Mouse (Mus musculus): ENCODE measurements at regions not wholly inside any gene's neighbourhood (a gene's known extent, or its start where the extent isn't known, plus 50 kb on each side); places are given as distances from the start of the nearest gene placed in this dataset.

GRCm38 (mm10) chr3:117520461-117520860 lies 54.2 kb upstream of the Plppr5 start:
- DNase-seq (ENCODE audit: low spot score) = no peak

GRCm38 (mm10) chr3:117508090-117508489 lies 66.5 kb upstream of the Plppr5 start:
- DNase-seq (ENCODE audit: low spot score) = no peak

GRCm38 (mm10) chr3:117506151-117506723 lies 68.4 kb upstream of the Plppr5 start:
- DNase-seq (ENCODE audit: low spot score) = no peak

- no peak for DNase-seq (ENCODE audit: low spot score)
These were observed 73.5 kb upstream of the Plppr5 start for GRCm38 (mm10) chr3:117501107-117501506.

DNA sequence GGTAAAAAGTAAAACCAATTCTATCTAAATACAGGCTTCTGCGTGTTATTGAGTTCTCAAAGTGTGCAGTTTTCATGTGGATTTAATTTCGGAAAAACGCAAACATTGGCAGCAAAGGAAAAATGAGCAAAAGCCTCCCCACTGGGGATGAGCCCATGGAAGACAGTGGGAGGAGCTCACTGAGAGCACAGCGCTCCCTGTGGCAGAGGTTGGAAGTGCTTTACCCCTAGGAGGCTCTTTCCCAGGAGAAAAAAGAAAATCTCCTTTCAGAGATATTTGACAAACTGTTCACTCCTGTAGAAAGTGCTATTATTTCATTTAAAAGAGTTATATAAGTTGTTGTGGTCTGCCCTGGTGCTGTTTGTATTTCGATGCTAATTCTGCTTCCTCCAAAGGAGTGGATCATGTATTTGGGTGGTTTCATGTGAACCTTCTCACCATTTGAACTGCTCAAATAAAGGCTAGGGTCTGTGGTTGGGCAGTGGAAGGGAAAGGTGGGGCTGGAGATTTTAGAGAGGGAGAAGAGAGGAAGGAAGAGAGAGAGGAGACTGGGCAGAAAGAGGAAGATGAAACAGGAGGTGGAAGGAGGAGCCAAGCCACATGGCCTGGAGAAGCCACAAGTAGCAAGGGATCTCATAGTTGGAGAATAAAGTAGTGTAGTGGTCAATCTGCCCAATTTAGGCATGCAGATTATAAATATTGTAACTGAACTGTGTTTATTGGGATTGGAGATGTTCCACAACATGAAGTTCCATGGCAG lies 76.3 kb upstream of the Plppr5 start:
- DNase-seq (ENCODE audit: low spot score) = no peak

- no peak for DNase-seq (ENCODE audit: low spot score)
These were observed 80.5 kb upstream of the Plppr5 start for GRCm38 (mm10) chr3:117494118-117494517.

DNA sequence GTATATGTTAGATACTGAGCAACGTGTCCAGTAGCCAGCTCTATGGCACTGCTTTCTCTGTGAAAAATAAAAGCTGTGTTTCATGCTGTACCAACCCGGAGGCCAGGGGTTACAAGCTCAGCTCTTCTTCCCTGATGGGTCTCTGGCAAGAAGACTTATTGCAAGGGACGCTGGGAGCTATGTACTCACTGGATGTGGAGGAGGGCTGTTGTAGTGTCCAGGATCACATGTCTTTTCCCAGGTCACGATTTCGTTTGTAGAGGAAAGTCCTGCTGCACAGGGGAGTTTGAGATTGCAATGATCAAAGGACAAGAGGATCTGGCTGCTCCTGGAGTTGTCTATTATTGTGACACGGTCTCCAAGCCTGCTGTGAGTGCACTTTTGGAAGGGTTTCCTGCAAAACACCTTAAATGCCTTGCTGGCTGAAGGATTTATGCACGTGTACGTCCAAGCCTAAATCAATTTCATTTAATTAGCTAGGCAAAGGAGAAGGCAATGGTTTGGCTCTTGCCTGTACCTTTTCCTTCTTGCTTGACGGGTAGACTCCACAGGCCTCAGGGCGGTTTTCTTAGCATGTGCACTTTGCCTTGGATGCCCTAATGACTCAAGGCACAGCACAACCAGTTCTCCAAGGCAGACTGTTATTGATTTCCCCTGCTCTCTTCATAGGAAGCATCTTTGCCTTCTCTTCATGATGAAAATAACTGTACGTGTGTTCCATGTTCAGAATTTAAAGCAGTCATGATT lies 87.2 kb upstream of the Plppr5 start:
- no peak for DNase-seq (ENCODE audit: low spot score)

DNA sequence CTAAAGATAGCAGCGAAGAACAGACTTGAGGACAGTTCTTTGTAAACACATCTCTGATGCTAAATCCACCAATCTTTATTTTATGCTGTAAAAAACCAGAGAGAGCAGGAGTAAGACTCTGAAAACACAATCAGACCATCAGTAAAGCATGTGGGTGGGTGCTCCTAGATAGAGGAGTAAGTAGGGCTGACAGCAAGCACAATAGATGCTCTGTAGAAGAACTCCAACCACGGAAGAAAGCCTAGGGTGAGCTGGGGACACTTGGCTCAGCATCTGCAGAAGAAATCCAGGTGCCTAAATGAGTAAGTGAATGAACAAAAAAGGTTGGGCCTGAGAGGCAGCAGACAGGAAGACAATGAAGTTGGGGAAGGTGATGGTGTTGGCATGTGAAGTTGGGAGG lies 88.3 kb upstream of the Plppr5 start:
- DNase-seq (ENCODE audit: low spot score) = no peak

DNA sequence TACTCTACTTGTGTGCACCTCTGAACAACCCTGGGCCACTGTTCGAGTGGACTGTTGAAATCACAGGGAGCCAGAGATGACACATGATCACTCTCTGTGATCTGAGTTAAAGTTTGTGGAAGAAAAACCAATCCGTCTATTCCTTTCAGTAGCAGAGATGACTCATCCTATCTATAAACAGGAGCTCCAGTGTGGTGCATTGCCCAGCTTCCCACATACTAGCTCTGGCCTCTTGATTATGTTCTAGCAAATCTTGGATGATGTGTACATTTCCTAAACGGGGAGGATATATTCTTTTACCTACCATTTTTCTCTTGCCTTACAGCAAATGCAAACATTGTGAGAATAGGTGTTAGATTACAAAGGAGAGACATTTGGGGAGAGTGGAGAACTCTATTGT lies 94.5 kb upstream of the Plppr5 start:
- no peak for DNase-seq (ENCODE audit: low spot score)

GRCm38 (mm10) chr3:117459507-117459906 lies 98.8 kb upstream of the Plppr4 start:
- DNase-seq (ENCODE audit: low spot score) = no peak

DNA sequence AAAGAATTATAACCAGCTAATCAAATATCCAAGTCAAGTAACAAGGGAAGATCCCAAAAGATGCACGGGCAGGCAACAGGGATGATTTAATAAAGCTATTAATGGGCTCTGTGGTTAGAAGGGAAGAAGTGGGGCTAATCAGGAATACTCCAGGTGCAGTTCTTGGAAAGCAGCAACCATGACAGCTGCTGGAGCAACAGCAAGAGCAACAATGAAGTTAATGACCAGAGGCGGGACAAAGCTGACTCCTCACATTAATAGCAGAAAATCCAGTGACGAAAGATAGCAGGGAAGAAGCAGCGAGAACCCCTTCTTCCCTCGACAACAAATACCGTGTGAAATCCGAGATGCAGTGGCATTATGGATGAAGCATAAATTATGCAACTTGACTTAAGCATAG lies 89.9 kb upstream of the Plppr4 start:
- DNase-seq (ENCODE audit: low spot score) = no peak

GRCm38 (mm10) chr3:117441887-117442286 lies 81.2 kb upstream of the Plppr4 start:
- DNase-seq (ENCODE audit: low spot score) = no peak

DNA sequence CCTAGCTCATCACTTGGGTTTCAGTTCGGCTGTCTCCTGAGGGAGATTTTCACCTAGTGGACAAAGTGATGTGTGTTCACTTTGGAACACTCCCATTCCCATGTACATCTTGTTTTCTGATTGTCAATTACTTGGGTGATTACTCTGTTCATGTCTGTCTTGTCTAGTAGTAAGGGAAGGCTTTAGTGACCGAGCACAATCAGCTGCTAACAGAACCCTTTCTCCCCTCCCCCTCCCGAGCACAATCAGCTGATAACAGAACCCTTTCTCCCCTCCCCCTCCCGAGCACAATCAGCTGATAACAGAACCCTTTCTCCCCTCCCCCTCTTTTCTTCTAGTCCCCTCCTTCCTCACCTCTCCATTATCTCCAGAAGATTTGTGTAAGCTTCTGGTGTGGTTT lies 79.6 kb upstream of the Plppr4 start:
- no peak for DNase-seq (ENCODE audit: low spot score)

- peak; percentile 11 for DNase-seq (ENCODE audit: low spot score)
These were observed 77.9 kb upstream of the Plppr4 start for GRCm38 (mm10) chr3:117438473-117439114.

- DNase-seq (ENCODE audit: low spot score) = no peak
These were observed 63.9 kb upstream of the Plppr4 start for GRCm38 (mm10) chr3:117424526-117424925.

DNA sequence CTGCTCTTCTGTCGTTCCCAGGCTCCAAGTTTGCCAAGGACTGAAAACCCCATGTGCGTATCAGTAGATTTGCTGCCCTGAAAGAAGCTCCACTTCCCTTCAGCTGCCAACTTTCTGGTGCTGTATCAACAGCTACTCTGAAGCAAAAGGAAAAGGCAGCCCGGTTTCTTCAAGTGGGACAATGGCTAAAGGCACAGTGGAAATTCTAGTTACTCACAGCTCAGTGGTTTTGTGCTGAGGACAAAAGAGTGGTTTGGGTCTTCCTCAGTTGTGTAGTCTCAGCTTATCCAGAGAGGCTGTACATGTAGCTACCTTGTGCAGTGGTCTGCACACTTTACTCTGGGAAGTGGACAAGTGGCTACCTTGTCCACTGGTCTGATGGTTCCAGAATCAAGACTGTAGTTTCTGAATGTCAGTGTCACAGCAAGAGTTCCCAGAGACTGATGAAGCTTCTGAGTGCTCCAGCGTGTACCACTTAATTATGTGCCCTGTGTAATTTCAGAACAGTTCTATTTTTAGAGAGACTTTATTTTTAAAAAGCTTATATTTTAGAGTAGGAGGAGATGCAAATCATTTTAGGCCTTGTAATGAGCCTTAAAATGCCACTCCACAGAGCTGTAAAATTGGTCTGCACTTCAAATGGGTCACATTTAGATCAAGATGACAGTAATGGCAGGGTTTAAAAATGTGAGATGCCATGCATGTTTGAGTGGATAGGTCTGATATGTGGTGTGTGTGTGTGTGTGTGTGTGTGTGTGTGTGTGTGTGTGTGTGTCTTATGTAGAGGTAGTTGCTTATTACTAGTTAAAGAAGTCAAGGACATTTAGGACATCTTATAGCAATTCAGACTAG lies 52.4 kb upstream of the Plppr4 start:
- no peak for DNase-seq (ENCODE audit: low spot score)

All from testis, postnatal 14 days (tissue).